Mouse (Mus musculus) urinary bladder, postnatal 25 days (tissue): ENCODE measurements around the gene Nfkbiz.
"Not testable (repeated sequence)": the region's sequence is repeated elsewhere in the genome, so short reads cannot be mapped to it uniquely, and the experiment has no call there.

Source experiments
- DNase-seq: peaks from one replicate; pipeline ENCODE4 v3.0.0; 2022; ENCODE audit warnings: low spot score

Nfkbiz gene

DNA sequence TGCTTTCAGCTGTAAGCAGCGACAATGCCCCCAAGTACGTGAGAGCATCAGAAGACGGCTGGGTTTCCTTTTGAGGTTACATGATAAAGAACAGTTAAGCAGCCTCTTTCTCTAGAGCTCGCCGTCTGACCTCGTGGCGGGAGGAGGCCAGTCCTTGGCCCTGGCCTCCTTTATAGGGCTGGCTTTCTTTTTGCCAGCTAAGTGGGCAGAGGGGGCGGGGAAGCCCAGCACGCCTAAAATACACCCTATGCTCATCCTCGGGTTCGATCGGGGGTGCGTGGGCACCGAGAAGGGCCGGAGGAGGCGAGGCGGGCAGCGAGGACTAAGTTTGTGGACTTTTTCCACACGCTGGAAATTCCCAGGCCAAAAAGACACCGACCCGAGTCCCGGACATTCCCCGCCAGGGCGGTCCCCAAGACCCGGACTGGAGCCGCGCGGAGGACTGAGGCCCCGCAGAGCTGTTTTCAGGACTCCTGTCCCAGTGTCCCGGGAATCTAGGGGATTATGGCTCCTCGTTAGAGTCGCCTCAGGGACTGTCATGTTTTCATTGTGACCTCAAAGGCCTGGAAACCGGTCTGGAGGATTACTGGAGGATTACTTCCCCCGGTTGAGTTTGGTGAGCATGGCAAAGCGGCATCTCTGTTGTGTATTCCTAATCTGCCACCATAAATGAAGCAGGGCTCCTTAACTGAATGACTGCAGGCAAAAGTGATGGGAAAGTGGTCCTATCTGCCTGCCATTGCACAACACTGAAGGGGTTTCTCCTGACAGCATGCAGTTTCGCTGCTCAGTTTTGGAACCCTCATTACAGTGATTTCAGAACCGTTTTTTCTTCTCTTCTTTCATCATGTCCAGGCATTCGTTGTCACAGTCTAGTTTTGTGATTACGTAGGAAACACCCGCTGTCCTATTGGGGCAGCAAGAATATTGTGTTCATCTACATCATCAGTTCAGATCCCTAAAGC, at the start of gene Nfkbiz:
Gene Nfkbiz, minus strand, starts transcription at position 390 of the 965 bp plus-strand sequence.
- peak; percentile 82 for DNase-seq

DNA sequence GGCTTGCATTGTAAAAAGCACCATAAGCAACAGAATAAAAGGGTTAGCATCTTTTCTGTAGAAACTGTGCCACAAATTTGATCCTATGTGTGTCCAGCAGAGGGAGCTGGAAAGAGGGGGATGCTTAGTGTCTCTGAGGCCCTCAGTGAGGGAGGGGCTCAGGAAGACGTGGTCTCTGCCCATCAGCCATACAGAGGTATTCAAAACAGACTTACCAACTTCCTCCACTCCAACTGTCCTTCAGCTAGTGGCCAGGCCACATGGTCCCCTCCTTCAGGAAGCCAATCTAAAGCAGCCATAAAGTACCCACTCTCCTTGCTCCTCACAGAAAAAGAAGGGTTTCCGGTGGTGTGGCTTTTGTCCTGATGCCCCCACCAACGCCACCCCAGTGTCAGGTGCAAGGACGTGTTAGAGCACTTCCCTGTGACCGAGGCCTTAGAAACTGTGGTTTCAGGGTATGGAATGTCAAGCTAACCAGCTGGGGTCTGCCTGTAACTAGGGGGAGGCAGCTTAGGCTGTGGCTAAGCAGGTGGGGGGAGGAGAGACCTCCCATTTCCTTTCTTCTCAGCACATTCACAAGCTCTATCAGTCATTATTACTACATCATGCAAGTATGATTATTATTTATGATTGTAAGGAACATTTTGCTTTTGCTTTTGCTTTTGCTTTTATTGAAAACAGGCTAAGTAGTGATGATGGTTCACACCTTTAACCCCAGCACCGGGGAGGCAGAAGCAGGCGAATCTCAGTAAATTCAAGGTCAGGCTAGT, 49.3 kb upstream of the Nfkbiz start:
- DNase-seq = no peak

- no peak for DNase-seq
Observed at GRCm38 (mm10) chr16:55884246-55884645, 45.5 kb upstream of the Nfkbiz start.

- no peak for DNase-seq
Observed at GRCm38 (mm10) chr16:55876025-55876424, 37.3 kb upstream of the Nfkbiz start.

- no peak for DNase-seq
Observed at GRCm38 (mm10) chr16:55863832-55864231, 25.1 kb upstream of the Nfkbiz start.

- DNase-seq = peak; percentile 37
Observed at GRCm38 (mm10) chr16:55863149-55863815, 24.6 kb upstream of the Nfkbiz start.

GRCm38 (mm10) chr16:55861104-55861503, 22.4 kb upstream of the Nfkbiz start:
- no peak for DNase-seq

DNA sequence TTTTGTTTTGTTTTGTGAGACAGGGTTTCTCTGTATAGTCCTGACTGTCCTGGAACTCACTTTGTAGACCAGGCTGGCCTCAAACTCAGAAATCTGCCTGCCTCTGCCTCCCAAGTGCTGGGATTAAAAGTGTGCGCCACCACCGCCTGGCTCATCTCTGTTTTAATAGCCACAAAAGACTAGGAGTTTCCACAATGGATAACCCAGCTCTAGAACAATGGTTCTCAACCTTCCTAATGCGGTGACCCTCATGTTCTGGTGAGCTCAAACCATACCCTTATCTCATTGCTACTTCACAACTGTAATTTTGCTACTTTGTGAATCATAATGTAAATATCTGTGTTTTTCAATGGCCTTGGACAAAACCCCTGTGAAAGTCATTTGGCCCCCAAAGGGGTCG, 20.7 kb upstream of the Nfkbiz start:
- not testable (repeated sequence) for DNase-seq

DNA sequence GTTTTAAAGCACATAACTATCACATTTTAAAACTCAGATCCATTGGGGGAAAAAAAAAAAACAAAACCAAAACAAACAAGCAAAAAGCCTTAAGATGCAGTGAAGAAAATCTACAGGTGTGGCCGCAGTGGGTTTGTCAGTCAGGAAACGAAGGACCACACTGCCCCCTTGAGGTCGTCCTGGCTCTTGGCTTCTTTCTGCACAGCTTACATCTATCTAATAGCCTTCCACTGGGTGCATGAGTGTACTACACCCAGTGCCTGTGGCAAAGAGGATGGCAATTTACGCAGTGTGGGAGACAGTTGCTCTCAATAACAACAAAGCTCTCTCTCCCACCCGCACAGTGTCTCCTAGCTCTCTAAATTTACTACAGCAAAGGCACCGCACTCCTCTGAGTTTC, 19.8 kb upstream of the Nfkbiz start:
- peak; percentile 68 for DNase-seq

GRCm38 (mm10) chr16:55852943-55853727, 14.4 kb upstream of the Nfkbiz start:
- peak; percentile 81 for DNase-seq

GRCm38 (mm10) chr16:55852515-55852914, 13.8 kb upstream of the Nfkbiz start:
- no peak for DNase-seq

- no peak for DNase-seq
Observed at GRCm38 (mm10) chr16:55850485-55850884, 11.8 kb upstream of the Nfkbiz start.

- DNase-seq = no peak
Observed at GRCm38 (mm10) chr16:55847679-55848078, 9.0 kb upstream of the Nfkbiz start.

DNA sequence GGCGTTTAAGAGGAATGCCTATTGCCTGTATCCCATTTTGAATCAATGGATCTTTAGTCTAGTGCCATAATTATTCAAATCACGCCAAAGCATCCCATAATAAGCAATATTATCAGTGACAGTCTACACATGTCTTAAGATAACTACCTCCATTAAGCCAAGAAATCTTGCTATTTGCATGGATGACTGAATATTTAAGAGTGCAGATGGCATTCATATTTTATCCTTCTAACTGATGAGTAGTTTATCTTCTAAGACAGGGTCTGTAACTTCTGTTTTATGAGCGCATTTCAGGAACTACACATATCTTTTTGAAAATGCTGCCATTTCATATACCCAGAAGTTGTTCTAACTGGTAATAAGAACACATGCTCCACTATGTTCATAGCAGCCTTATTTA, 6.1 kb upstream of the Nfkbiz start:
- DNase-seq = no peak

DNA sequence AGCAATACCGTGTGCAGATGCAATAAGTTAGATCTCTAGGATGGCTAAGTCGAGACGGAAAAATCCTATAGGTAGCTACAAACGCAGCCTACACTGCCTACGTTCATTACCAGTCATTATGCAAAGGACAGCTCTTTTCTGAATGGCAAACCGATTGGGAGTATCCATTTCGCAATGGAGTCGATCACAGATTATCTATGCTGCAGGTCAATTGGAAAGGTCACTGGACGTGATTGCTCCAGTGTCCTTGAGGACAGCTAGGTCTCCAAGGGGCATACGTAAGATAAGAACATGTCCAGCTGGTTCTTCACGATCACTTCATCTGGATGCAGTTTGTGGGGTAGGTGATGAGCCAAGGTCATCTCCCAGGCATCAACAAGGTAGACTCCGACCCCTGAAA, 5.2 kb upstream of the Nfkbiz start:
- DNase-seq = no peak

DNA sequence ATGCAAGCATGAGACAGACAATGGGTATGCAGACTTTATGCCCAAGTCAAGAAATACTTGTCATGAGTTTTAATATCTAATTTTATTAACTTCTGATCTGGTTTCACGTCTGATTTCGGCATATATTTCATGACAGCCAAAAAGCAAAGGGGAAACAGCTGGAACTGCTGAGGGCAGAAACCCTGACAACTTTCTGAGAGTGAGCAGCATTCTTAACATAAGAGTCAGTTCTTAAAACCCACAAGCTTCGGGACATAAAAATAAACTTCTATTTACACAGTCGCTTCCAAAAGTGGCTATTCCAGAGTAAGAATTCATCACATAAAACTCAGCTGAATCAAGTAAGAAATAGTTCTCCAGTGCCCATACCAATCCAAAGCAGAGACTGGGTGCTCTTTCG, 4.4 kb upstream of the Nfkbiz start:
- no peak for DNase-seq

GRCm38 (mm10) chr16:55841506-55841905, 2.8 kb upstream of the Nfkbiz start:
- DNase-seq = no peak

DNA sequence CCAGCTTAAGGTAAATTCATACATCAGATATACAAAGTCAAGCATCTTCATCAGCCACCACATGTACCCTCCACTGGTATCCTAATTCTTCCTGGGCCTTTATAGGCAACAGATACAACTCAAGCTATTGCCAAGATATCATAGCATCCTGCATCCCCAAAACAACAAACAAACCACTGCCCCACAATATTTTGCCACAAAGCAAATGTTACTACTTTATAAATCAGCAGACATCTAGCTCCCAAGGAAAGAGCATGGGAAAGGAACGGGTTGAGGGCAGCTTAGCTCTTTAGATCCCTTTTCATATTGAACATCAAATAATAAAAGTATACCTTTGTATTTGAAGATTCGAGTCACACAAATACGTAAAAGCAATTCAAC, 580 bp downstream of the Nfkbiz start:
- DNase-seq = no peak

DNA sequence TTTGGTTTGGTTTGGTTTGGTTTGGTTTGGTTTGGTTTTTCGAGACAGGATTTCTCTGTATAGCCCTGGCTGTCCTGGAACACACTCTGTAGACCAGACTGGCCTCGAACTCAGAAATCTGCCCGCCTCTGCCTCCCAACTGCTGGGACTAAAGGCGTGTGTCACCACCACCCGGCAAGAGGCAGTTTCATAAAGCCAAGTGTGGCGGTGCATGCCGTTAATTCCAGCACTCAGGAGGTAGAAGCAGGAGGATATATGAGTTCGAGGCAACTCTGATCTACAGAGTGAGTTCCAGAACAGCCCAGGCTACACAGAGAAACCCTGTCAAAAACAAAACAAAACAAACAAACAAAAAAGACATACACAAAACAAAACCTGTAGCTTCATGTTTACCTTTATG, 1.0 kb downstream of the Nfkbiz start:
- not testable (repeated sequence) for DNase-seq

DNA sequence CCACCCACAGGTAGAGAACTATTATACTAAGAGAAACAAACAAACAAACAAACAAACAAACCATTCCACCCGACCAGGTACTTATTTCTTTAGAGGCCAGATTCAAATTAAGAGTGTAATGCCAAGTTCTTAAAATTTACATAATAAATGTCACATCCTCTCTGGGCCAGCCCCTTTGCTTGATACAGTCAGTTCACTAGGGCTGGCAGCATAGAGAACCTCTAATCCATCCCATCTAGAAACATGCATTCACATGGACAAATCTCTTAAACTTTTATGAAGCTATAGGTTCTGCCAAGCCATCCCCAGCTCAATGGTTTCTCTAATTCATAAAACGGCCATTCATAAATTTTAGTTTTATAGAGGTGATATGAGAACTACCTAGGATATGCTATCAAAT, 1.5 kb downstream of the Nfkbiz start:
- no peak for DNase-seq

DNA sequence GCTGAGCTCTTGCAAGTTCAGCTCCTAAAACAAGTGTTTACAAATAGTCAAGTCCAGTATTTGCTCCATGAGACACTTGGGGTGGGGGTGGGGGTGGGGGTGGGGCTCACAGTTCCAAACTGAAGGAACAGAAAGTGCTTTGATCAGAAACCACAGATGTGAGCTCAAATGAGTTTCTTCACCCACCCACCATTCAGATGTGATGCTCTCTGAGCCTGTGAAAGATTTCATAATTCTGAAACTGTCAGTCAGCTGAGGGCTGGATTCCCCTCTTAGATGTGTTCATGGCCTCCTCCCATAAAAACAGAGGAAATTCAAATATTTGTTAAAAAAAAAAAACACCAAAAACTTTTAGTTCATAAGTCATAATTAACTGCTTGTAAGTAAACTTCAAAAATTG, 2.9 kb downstream of the Nfkbiz start:
- no peak for DNase-seq

- no peak for DNase-seq
Observed at GRCm38 (mm10) chr16:55832617-55833016, 6.1 kb downstream of the Nfkbiz start.
